Mouse (Mus musculus): ENCODE results near the gene Mrpl42.
"Not testable (repeated sequence)": the region's sequence is repeated elsewhere in the genome, so short reads cannot be mapped to it uniquely, and the experiment has no call there.

Gene Mrpl42

GRCm38 (mm10) chr10:95501463-95502081, at the start of gene Mrpl42:
Gene Mrpl42 (minus strand): TSS chr10:95501940.
- peak; percentile 57 to 64 for DNase-seq

GRCm38 (mm10) chr10:95550506-95550905, 48.8 kb upstream of the Mrpl42 start:
- DNase-seq, result no peak

GRCm38 (mm10) chr10:95549080-95549479, 47.3 kb upstream of the Mrpl42 start:
- not testable (repeated sequence) for DNase-seq

GRCm38 (mm10) chr10:95548154-95548826, 46.5 kb upstream of the Mrpl42 start:
- no peak for DNase-seq

GRCm38 (mm10) chr10:95546178-95546577, 44.4 kb upstream of the Mrpl42 start:
- DNase-seq, result no peak

GRCm38 (mm10) chr10:95545051-95545450, 43.3 kb upstream of the Mrpl42 start:
- no peak for DNase-seq

- DNase-seq, result no peak
Observed at GRCm38 (mm10) chr10:95544651-95545050, 42.9 kb upstream of the Mrpl42 start.

GRCm38 (mm10) chr10:95544004-95544403, 42.3 kb upstream of the Mrpl42 start:
- no peak for DNase-seq

GRCm38 (mm10) chr10:95543377-95543776, 41.6 kb upstream of the Mrpl42 start:
- no peak for DNase-seq

- no peak for DNase-seq
Observed at GRCm38 (mm10) chr10:95542916-95543315, 41.2 kb upstream of the Mrpl42 start.

- DNase-seq, result no peak
Observed at GRCm38 (mm10) chr10:95539841-95540240, 38.1 kb upstream of the Mrpl42 start.

- DNase-seq, result no peak
Observed at GRCm38 (mm10) chr10:95539260-95539659, 37.5 kb upstream of the Mrpl42 start.

GRCm38 (mm10) chr10:95536222-95536541, 34.4 kb upstream of the Mrpl42 start:
- no peak for DNase-seq

- no peak for DNase-seq
Observed at GRCm38 (mm10) chr10:95535399-95536221, 33.9 kb upstream of the Mrpl42 start.

- no peak for DNase-seq
Observed at GRCm38 (mm10) chr10:95533382-95533781, 31.6 kb upstream of the Mrpl42 start.

- DNase-seq, result no peak
Observed at GRCm38 (mm10) chr10:95532916-95533315, 31.2 kb upstream of the Mrpl42 start.

GRCm38 (mm10) chr10:95530551-95531121, 28.9 kb upstream of the Mrpl42 start:
- no peak for DNase-seq

- no peak for DNase-seq
Observed at GRCm38 (mm10) chr10:95526495-95527122, 24.9 kb upstream of the Mrpl42 start.

- no peak for DNase-seq
Observed at GRCm38 (mm10) chr10:95525871-95526270, 24.1 kb upstream of the Mrpl42 start.

- DNase-seq, result no peak
Observed at GRCm38 (mm10) chr10:95525037-95525675, 23.4 kb upstream of the Mrpl42 start.

GRCm38 (mm10) chr10:95517656-95518055, 15.9 kb upstream of the Mrpl42 start:
- DNase-seq, result no peak

GRCm38 (mm10) chr10:95515293-95515931, 13.7 kb upstream of the Mrpl42 start:
- DNase-seq, result peak in 1 of 2 experiments; percentile 40
